Mouse (Mus musculus): Measurements from ENCODE around the gene Csrp1. TPM values are rescaled to one million over a fixed set of nuclear protein-coding genes. Genes with fewer than 3 reads are reported as not detected.

Gene Csrp1
- total RNA-seq, 4 experiments from 2014 or later, result 277 to 320 (median 278) TPM

DNA sequence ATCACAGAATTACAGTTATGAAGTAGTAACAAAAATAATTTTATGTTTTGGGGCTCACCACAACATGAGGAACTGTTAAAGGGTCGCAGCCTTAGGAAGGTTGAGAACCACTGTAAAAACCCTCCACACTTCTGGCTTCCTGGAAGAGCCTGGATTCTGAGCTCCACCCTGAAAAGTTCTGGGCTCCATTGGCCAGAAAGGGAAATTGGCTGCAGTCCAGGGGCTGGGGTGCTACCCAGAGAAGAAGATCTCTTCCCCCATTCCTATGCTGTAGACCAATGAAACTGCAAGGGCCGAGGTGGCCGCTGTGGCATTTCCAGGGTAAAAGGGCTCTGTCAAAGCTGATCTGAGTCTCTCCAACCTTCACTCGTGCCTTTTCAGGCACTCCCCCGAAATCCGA, 21.8 kb upstream of the Csrp1 start:
- DNase-seq (ENCODE audit: low spot score in 2 of 2), result no peak

DNA sequence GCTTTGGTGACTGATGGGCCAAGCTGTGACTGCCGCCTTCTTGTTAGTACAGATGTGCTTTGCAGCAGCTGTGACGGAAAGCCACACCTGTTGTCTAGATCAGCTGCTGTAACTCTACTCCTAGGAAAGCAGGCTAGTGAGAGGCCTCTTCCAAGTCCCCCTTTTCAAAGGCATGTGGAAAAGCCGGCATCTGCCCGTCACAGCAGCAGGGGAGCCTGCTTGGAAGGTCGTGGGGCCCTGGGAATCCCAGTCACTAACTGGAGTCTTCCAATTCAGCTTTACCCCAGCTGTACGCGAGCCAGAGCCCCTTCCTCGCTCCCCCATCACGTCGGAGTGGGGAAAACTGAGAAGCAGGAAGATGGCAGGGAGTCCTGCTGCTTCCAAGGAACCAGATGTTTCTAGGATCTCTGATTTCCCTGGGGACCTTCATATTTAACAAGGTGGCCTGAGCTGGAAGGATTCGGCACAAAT, 21.4 kb upstream of the Csrp1 start:
- no peak for DNase-seq (ENCODE audit: low spot score in 2 of 2)

DNA sequence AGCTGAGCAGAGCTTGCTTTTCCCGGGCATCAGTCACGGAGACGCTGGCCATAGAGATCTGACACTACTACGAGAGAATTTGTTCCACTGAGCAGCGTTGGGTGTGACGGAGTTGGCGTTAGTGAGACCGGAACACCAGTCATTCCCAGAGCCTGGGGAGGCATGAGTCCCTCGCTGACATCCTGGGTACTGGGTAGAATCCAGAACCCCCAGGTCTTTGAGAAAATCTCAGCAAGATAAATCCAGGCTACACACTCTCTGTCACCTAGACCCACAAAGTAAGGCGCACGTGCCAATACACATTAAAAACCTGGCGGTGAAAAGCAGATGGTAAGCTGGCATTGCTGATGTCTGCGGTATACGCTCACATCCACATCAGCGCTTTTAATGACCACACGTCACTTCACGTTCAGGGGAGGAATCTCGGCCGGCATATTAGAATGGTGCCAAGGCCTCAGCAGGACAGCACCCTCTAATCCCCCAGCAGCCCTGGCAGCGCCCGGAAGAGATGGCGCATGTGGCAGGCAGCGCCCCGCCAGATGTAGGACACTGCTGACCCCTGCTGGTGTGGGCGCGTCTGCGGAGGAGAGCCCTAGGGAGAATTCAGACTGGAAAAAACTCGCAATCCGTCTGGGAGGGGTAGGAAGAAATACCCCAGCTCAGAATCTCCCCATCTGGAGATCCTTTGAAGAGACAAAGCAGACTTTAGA, 20.7 kb upstream of the Csrp1 start:
- DNase-seq (ENCODE audit: low spot score in 2 of 2), result peak in 1 of 2 experiments; percentile 56

DNA sequence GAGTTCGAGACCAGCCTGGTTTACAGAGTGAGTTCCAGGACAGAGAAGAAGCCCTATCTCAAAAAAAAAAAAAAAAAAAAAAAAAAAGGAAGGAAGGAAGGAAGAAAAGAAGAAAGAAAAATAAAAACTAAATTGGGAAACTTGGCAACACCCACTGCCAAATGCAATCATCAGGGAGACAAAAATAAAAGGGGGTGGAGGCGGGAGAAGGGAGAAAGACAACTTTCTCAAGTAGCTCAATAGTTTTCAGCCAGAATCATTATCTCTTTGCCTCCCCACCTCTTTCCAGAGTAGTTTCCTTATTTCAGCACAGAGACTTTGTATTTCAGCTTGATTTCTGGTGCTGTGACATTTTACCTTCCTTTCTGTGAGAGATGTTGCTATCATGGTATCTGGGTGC, 20.0 kb upstream of the Csrp1 start:
- no peak for DNase-seq (ENCODE audit: low spot score in 2 of 2)

DNA sequence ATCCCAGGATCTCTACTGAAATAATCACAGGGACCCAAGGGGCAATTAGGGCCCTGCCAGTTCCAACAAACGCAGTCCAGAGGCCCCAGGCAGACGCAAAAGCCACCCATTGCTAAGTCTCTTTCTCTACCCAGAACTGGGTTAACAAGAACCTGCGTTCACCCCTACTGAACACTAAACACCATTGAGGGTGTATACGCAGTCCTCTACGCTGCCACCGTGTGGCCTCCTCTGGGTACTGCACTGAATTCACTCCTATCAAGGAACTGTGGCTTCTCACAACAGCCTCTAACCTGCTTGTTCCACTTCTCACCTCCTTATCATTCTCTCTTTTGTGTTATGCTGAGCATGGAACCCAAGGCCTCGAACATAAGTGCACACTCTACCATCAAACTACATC, 19.3 kb upstream of the Csrp1 start:
- peak; percentile 50 to 74 for DNase-seq (ENCODE audit: low spot score in 2 of 2)

DNA sequence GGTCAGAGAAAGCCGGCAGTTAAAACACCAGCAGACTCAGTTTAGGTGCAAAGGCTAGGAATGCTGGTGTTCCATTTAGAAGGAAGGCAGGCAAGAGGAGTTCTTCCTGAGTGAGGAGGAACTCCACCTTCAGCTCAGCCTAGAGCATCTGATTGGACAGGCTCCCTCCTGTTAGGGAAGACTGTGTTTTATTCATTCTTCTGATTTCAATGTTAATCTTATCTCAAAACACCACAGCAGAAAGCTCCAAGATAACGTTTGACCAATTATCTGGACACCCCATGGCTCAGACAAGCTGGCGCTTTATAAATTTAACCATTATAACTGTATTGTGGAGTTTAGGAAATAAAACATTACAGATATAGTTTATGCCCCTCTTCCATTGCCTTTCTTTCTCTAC, 18.5 kb upstream of the Csrp1 start:
- DNase-seq (ENCODE audit: low spot score in 2 of 2), result no peak

DNA sequence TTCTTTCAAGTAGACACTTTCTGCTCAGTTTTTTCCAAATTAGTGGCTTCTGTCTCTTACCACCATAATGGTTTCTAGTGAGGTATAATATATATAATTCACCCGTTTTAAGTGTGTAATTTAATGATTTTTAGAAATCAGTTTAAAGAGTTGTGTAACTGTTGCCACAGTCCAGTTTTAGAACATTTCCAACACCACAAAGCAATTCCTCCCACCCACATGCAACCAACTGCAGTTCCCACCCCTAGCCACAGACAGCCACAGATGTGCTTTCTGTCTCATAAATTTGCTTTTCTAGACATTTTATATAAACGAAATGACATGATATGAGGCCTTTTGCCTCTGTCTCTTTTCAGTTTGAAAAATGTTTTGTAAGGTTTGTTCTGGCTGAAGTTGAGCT, 17.1 kb upstream of the Csrp1 start:
- DNase-seq (ENCODE audit: low spot score in 2 of 2), result no peak

DNA sequence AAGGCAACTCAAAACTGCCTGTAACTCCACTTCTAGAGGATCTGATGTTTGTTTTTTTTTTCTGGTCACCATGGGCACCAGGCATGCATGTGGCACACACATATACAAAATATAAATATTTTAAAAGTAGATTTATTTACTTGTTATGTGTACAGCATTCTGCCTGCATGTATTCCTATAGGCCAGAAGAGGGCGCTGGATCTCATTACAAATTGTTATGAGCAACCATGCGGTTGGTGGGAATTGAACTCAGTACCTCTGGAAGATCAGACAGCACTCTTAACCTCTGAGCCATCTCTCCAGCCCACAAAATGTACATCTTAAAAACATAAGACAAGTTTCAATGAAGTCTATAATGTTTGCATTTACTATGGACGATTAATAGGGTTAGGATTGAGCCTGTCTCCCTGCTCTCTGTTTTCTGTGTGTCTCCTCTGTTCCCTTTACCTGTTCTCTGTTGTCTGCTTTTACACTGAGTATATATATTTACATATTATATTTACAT, 15.5 kb upstream of the Csrp1 start:
- DNase-seq (ENCODE audit: low spot score in 2 of 2), result no peak

DNA sequence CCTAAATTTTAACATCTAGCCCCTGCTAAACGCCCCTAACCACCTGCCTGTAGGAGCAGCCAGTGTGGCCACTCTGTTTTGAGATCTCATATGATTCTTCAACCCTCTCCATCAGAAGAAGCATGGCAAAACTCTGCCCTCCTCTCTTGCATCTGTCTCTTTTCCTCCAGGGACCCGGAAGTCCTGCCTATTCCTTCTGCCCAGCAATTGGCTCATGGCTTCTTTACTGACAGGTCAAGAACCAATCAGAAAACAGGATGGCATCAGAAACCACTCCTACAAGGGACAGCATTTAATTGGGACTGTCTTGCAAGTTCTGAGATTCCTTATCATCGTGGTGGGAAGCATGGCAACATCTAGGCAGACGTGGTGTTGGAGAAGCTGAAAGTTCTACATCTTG, 11.5 kb upstream of the Csrp1 start:
- no peak for DNase-seq (ENCODE audit: low spot score in 2 of 2)

DNA sequence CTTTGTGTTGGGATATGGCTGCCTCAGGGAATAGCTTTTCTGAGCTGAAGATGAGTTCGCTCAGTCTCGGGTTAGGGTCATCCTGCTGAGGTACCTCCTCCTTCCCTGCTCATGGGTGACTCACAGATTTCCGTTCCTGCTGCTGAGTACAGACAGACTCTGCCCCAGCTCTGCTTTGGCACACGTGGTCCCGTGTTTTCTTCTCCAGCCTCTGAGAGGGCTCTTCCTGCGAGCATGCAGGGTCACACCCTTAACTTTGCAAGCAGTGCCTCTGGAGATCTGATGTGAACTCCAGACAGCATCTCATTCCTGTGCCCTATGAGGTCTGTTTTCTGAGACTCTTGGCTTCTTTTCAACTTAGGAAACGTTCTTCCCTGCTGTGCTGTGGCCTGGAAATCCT, 8.7 kb upstream of the Csrp1 start:
- no peak for DNase-seq (ENCODE audit: low spot score in 2 of 2)

DNA sequence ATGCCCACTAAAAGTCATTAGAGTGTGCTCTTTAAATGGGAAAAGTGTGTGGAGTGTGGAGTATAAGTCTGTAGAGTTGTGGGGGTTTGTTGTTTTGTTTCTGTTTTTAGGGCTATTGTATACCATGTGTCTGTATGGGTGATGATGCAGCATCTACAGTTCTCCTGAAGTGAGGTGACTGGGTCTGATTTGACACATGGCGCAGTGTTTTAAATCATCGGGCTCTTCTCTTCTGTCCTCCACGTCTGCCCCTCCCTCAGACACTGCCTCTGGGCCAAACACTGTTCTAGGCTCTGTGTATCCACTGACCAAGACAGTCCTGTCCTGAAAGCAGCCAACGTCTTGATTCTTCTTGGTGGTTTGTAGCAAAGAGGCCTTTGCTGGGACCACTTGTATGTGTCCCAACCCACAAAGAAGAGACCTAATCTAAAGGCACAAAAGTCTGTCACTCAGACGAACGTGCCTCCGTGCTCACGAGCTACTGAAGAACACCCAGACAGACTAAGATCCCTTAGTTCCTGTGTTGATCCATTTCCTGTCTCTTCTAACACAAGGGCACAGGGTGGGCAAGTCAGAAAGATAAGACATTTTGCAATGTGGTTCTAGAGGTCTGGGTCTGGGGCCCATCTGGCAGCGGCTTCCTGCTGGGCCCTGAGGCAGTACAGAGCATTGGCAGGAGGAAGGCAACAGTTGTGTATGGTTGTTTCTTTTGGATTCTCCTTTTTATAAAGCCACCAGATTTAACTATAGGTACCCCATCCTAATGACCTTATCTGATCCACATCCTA, 5.6 kb upstream of the Csrp1 start:
- no peak for DNase-seq (ENCODE audit: low spot score in 2 of 2)

DNA sequence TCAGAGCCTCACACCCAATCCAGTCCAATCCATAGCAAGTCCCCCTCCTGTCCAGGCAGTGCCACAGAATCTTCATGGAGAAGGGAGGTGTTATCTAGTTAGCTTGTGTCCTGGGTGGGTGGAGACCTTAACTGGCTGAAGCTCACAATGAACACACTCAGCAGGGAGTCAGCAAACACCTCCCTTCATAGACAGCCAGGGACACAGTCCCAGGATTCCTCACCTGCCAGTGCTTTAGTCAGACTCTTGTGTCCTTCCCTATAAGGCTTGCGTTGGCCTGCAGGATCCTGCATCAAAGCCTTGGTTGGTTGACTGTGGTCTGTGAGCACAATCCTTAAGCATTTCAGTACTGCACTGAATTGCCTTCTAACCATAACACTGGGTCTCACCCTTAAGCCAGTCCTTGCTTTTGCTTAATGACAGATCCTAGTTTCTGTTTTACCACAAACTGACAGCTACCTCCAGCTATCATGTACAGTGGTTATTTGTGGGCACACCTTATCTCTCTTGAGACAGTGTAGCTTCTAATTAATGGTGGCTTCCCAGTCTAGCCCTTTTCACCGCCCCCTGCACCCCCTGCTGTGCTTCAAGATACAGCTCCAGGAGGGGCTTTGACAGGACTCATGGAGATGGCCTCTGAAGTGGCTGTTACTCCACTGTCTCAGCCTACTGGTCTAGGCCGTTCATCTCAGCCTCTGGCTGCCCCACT, 4.8 kb upstream of the Csrp1 start:
- no peak for DNase-seq (ENCODE audit: low spot score in 2 of 2)

DNA sequence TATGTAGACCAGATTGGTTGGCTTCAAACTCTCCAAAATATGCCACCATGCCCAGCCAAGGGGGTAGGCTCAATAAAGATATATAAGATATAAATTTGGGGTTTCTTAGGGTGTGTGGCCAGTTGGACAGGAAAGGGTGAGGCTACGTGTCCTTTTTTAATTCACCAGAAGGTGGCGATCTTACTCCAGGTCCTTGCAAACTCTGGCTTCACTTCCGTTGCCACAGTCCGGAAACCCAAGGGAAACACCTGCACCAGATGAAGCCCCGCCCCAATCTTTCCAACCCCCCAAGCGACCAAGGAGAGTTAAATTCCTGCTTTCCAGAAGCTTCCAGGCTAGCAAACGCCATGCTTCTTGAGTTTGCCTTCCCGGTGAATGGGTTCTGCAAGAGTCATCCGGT, 375 bp upstream of the Csrp1 start:
- DNase-seq (ENCODE audit: low spot score in 2 of 2), result no peak

DNA sequence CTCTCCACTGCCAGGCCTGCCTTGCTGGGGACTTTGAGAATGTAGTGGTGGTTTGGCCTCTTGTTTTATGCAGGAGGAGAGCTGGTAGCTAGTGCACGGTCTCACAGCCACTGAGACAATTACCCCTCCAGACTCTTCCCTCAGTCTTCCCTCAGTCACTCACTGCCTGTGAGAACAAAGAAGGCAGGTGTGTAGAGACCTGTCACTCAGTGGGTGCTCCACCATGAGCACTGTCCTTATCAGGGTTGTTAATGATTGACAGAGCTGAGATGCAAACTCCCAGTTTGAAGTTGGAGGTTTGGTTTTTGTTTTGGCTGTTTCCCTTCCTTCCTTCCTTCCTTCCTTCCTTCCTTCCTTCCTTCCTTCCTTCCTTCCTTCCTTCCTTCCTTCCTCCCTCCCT, 3.2 kb downstream of the Csrp1 start:
- DNase-seq (ENCODE audit: low spot score in 2 of 2), result no peak

DNA sequence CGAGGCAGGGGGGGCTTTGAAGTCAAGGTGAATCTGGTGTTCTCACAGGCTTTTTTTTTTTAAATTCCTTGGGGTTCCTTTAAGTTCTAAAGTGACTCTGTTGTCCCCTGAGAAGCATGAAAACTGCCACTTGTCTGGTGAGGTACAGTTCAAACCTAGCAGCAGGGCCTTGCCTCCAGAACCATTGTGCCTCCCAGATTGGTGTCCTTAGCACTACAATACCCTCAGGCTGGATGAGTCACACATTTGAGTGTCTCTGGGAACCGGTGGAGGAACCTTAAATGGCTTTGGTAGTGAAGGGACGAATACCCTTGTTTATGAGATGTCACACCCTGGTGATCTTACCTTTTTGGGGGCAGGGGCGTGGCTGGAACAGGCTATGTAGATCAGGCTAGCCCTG, 4.3 kb downstream of the Csrp1 start:
- no peak for DNase-seq (ENCODE audit: low spot score in 2 of 2)

DNA sequence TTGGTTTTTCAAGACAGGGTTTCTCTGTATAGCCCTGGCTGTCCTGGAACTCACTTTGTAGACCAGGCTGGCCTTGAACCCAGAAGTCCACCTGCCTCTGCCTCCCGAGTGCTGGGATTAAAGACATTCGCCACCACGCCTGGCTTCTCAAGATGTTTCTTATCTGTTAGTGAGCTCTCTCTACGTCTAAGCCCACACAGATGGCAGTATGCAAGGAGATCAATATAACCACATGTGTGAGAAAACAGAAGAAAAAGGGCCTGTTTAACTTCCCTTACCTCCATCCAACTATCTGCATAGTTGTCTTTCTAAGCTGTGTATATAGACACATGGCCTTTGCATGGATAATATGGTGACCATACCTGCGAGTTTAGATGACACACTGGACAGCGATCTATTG, 5.5 kb downstream of the Csrp1 start:
- DNase-seq (ENCODE audit: low spot score in 2 of 2), result no peak

DNA sequence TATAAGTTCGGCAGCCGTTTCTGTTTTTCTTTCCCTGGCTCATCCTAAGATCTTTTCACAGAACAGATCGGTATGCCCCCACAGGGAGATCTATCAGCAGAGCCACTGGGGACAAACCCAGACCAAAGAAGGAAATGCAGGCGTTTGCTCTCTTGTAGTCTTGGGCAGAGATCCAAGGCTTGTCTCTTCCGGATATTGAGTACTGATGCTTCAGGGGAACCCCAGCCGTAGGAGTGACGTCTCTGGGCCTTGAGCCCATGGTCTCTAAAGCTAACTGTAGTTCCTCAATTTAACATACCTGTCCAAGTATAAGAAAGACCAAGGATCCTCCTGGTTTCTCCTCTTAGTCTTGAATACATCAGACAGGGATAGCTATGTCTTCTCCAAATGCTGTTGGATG, 6.1 kb downstream of the Csrp1 start:
- DNase-seq (ENCODE audit: low spot score in 2 of 2), result no peak

DNA sequence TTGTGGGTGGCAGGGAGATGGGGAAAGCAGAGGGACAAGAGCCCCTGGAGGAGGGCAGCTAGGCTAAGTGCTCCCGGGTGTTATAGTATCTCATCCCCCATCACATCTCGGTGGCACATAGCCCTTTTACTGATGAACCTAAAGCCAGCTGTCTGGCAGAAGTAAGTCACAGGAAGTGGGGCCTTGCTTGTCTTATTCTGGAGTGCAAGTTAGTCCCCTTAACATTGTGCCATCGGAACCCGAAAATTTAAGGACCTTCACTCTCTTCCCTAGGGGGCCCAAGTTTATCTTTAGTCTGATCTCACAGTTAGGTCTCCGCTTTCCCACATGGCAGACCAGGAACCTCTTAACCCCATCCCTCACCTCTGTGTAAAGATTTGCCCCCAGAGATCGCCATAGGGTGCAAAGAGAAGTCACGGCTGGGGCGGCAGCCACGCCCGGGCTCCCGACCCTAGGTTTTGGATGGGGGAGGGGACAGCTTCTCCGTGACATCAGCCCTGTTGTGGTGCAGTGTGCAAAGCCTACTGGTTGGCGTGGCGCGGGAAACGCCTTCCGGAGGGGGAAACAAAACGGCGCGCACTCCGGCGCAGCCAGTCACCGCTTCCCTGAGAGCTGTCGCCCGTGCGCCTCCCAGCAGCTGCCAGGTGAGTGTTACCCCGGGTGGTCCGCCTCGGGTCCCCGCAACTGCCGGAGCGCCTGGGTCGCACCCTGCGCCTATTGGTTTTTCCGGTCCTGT, 8.9 kb downstream of the Csrp1 start:
- DNase-seq (ENCODE audit: low spot score in 2 of 2), result peak; percentile 70 to 86

DNA sequence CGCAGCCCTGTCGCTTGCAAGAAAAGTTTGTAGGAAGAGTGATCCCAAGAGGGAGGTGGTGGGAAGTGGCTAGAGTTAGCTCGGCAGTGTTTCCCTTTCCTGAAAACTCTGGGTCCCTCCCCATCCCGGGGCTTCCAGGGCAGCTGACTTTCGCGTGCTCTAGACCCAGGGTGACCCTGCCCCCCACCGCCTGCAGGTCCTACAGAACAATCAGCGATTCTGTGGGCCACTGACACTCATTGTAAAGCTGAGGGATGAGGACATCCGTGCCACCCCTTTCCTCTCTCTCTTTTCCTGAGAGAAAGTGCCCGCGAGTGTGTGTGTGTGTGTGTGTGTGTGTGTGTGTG, 9.5 kb downstream of the Csrp1 start:
- peak in 1 of 2 experiments; percentile 75 for DNase-seq (ENCODE audit: low spot score in 2 of 2)

DNA sequence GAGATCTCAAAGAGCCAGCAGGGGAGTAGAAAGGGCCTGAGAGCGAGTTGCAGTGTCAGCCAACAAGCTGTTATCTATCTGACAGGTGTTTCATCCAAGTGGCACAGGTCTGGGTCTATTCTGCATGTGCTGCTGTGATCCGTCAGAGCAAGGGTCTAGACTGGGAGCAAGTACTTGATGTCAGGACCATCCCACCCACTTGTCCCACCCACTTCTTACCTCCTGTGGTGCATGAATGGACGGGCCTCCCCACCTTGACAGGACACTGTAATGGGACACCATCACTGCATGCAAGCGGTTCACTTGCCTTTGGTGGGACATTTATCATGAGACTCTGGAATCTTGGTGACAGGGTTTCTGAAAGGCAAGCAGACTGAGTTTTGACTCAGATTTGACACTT, 10.0 kb downstream of the Csrp1 start:
- DNase-seq (ENCODE audit: low spot score in 2 of 2), result no peak

DNA sequence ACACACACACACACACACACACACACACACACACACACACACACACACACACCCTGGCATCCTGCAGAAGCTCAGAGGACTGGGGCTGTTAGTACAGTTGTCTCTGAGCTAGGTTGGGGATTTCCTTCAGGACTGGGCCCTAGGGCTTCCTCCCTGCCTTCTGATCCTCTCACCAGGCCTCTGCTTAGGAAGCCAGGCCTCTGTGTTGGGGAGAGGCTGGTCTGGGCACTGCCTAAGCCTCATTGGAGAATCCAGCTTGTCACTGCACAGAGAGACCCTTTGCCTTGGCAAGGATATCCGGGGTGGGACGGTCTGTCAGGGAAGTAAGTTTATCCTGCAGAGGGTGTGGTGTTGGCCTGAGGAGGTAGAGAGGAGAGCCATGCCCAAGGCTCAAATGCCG, 10.4 kb downstream of the Csrp1 start:
- DNase-seq (ENCODE audit: low spot score in 2 of 2), result no peak

DNA sequence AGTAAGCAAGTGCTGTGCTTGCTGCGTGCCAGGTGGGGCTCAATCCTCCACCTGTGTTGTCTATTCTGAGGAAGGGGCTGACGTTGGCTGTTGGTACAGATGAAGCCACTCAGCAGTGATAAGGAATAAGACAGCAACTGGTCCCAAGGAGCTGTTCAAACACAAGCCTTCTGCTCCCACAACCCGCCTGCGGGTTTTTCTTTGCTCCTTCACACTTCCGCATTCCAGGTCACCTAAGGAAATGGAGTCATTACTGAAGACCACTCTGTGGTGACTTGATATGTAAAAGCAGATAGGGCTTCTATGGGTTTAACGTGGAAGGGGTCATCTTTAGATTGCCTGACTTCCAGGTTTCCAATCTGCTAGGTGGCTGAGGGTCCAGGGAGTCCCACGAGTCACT, 11.5 kb downstream of the Csrp1 start:
- no peak for DNase-seq (ENCODE audit: low spot score in 2 of 2)

Measured in left cerebral cortex, adult 8-10 months (tissue).